Mouse (Mus musculus) kidney, embryonic 16.5 days (tissue): Measurements from ENCODE around the gene Per1. TPM values are rescaled to one million over a fixed set of nuclear protein-coding genes. Genes with fewer than 3 reads are reported as not detected.
A peak's percentile ranks its signal among the peaks of the same experiment; 100 is the strongest.

Experiments
- ATAC-seq: fragments of 200-750 bp; cut with Nextera tagmentation; 2 replicates; pipeline ENCODE4 v1.8.0; 2017; ENCODE audit warnings: moderate TSS enrichment; ENCODE audit not compliant: low FRiP score, low TSS enrichment
- H3K27ac ChIP-seq: fragments of 300-500 bp; sonication (generic); 2 replicates; pipeline ENCODE4 v1.5.1; 2014; ENCODE audit warnings: low read length
- H3K27me3 ChIP-seq: fragments of 300-500 bp; sonication (generic); 2 replicates; pipeline ENCODE4 v1.6.1; 2014; ENCODE audit warnings: low read length, control low read depth, mixed read lengths; ENCODE audit not compliant: insufficient read depth
- H3K36me3 ChIP-seq: fragments of 300-500 bp; sonication (generic); 2 replicates; pipeline ENCODE4 v1.6.1; 2014; ENCODE audit warnings: low read length, control low read depth, mixed read lengths; ENCODE audit not compliant: insufficient read depth
- H3K4me1 ChIP-seq: fragments of 300-500 bp; sonication (generic); 2 replicates; pipeline ENCODE4 v1.6.1; 2014; ENCODE audit warnings: low read length, control low read depth, mixed read lengths; ENCODE audit not compliant: insufficient read depth
- H3K4me2 ChIP-seq: fragments of 300-500 bp; sonication (generic); replicated peaks from 2 replicates; pipeline ENCODE4 v1.6.1; 2014; ENCODE audit warnings: low read depth, low read length
- H3K4me3 ChIP-seq: fragments of 300-500 bp; sonication (generic); 2 replicates; pipeline ENCODE4 v1.5.1; 2014; ENCODE audit warnings: mild to moderate bottlenecking, low read length
- H3K9ac ChIP-seq: fragments of 300-500 bp; sonication (generic); replicated peaks from 2 replicates; pipeline ENCODE4 v1.6.1; 2014; ENCODE audit warnings: low read length
- H3K9me3 ChIP-seq: fragments of 300-500 bp; sonication (generic); 2 replicates; pipeline ENCODE4 v1.6.1; 2016; ENCODE audit warnings: low read length, control low read depth
- WGBS: fragments of 180-500 bp; shearing (Covaris S2); extraction: QIAGEN DNeasy Blood & Tissue Kit; methylation state at CpG from one replicate; pipeline ENCODE4 v1.1.7; 2014; 5-methylcytosine and 5-hydroxymethylcytosine counted together
- polyA plus RNA-seq: library from polyadenylated mRNA; unstranded; fragments of >200 nt; fragmentation: Nextera tagmentation; extraction: Ambion mirVana; gene quantifications from 2 replicates; pipeline ENCODE4 v1.2.1, GENCODE M21; 2015

Gene Per1
- polyA plus RNA-seq, 1 experiment from 2014 or later, result 11.4 TPM

GRCm38 (mm10) chr11:69124498-69124847, 29.5 kb downstream of the Per1 start:
- H3K9me3 ChIP-seq, result no peaks in the 10 kb centered on the region
- H3K36me3 ChIP-seq, result no peaks in the 10 kb centered on the region
- no peak overlapping the region for H3K9ac ChIP-seq
- no peak overlapping the region for H3K27ac ChIP-seq
- peak; percentile 37; the same call in 1 of the 2 replicates for ATAC-seq
- H3K4me2 ChIP-seq, result peak overlapping the region; percentile 88
- H3K4me3 ChIP-seq, result peak overlapping the region; percentile 58; the same call in 1 of the 2 replicates
- WGBS, result 0% methylated on average over 3 of the region's 3 CpGs
- H3K4me1 ChIP-seq, result peaks cover 21% of the 10 kb centered on the region
- H3K27me3 ChIP-seq, result no peaks in the 10 kb centered on the region

GRCm38 (mm10) chr11:69125041-69125851, 30.2 kb downstream of the Per1 start:
- peak; percentile 44 for ATAC-seq
- no peaks in the 10 kb centered on the region for H3K27me3 ChIP-seq
- H3K4me3 ChIP-seq, result peak overlapping the region; percentile 61
- H3K4me1 ChIP-seq, result peaks cover 13% of the 10 kb centered on the region
- no peaks in the 10 kb centered on the region for H3K9me3 ChIP-seq
- peak overlapping the region; percentile 77 for H3K4me2 ChIP-seq
- peak overlapping the region; percentile 67; the same call in 1 of the 2 replicates for H3K27ac ChIP-seq
- H3K9ac ChIP-seq, result peak overlapping the region; percentile 63
- under 1% methylated on average over 24 of the region's 24 CpGs for WGBS
- no peaks in the 10 kb centered on the region for H3K36me3 ChIP-seq

DNA sequence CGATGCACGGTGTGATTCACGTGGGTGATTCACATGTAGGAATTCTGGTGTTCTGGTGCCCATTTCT, 30.7 kb downstream of the Per1 start, which contains the start of gene Aloxe3:
Gene Aloxe3, plus strand, starts transcription at position 45 of the 67 bp plus-strand sequence.
- no peak for ATAC-seq

GRCm38 (mm10) chr11:69125919-69126705, 31.1 kb downstream of the Per1 start:
- WGBS, result 14% methylated on average over 20 of the region's 20 CpGs
- no peak overlapping the region for H3K27ac ChIP-seq

More for the DNA sequence above, 30.7 kb downstream of the Per1 start, which contains the start of gene Aloxe3:
- Histone ChIP-seq H3K4me2 (peak within 1 kb of the TSS; percentile 77), H3K27ac (peak within 1 kb of the TSS; percentile 67; the same call in 1 of the 2 replicates), H3K36me3 (no peaks in the 10 kb centered on the region), H3K4me3 (peak within 1 kb of the TSS; percentile 61), H3K9me3 (no peaks in the 10 kb centered on the region), H3K4me1 (peaks cover 9% of the 10 kb centered on the region), H3K9ac (peak within 1 kb of the TSS; percentile 63), H3K27me3 (no peaks in the 10 kb centered on the region)
- 3% methylated on average over 3 of the region's 3 CpGs for WGBS

GRCm38 (mm10) chr11:69126706-69127095, 31.7 kb downstream of the Per1 start:
- no peak for ATAC-seq
- H3K27me3 ChIP-seq, result no peaks in the 10 kb centered on the region
- no peak overlapping the region for H3K4me3 ChIP-seq
- H3K4me1 ChIP-seq, result peaks cover 9% of the 10 kb centered on the region
- H3K4me2 ChIP-seq, result peak overlapping the region; percentile 77
- WGBS, result 43% methylated on average over 2 of the region's 2 CpGs
- no peaks in the 10 kb centered on the region for H3K9me3 ChIP-seq
- no peak overlapping the region for H3K9ac ChIP-seq
- no peaks in the 10 kb centered on the region for H3K36me3 ChIP-seq
- no peak overlapping the region for H3K27ac ChIP-seq

More at GRCm38 (mm10) chr11:69125919-69126705, 31.1 kb downstream of the Per1 start:
- H3K36me3 ChIP-seq, result no peaks in the 10 kb centered on the region
- H3K4me1 ChIP-seq, result peaks cover 9% of the 10 kb centered on the region
- H3K4me2 ChIP-seq, result peak overlapping the region; percentile 77
- no peak for ATAC-seq
- H3K9me3 ChIP-seq, result no peaks in the 10 kb centered on the region
- peak overlapping the region; percentile 63 for H3K9ac ChIP-seq
- no peaks in the 10 kb centered on the region for H3K27me3 ChIP-seq
- peak overlapping the region; percentile 61 for H3K4me3 ChIP-seq

- no peak for ATAC-seq
- H3K27ac ChIP-seq, result no peak overlapping the region
- H3K4me1 ChIP-seq, result peaks cover 9% of the 10 kb centered on the region
- no peaks in the 10 kb centered on the region for H3K27me3 ChIP-seq
- no peak overlapping the region for H3K4me3 ChIP-seq
- no peak overlapping the region for H3K4me2 ChIP-seq
- H3K9me3 ChIP-seq, result no peaks in the 10 kb centered on the region
- no peak overlapping the region for H3K9ac ChIP-seq
- 68% methylated on average over 8 of the region's 8 CpGs for WGBS
- H3K36me3 ChIP-seq, result no peaks in the 10 kb centered on the region
Measured at GRCm38 (mm10) chr11:69128426-69129122, 33.6 kb downstream of the Per1 start.

GRCm38 (mm10) chr11:69133566-69133922, 38.5 kb downstream of the Per1 start:
- Histone ChIP-seq H3K36me3 (no peaks in the 10 kb centered on the region), H3K27ac (no peak overlapping the region), H3K4me3 (peak overlapping the region; percentile 51), H3K4me1 (no peaks in the 10 kb centered on the region), H3K9me3 (no peaks in the 10 kb centered on the region), H3K27me3 (no peaks in the 10 kb centered on the region), H3K9ac (peak overlapping the region; percentile 57), H3K4me2 (peak overlapping the region; percentile 80)
- 21% methylated on average over 5 of the region's 5 CpGs for WGBS
- ATAC-seq, result peak; percentile 23; the same call in 1 of the 2 replicates

GRCm38 (mm10) chr11:69133923-69134621, 39.1 kb downstream of the Per1 start:
- no peaks in the 10 kb centered on the region for H3K36me3 ChIP-seq
- peak overlapping the region; percentile 80 for H3K4me2 ChIP-seq
- H3K4me1 ChIP-seq, result no peaks in the 10 kb centered on the region
- ATAC-seq, result peak; percentile 78
- H3K9ac ChIP-seq, result peak overlapping the region; percentile 57
- peak overlapping the region; percentile 51 for H3K4me3 ChIP-seq
- no peaks in the 10 kb centered on the region for H3K27me3 ChIP-seq
- no peak overlapping the region for H3K27ac ChIP-seq
- H3K9me3 ChIP-seq, result no peaks in the 10 kb centered on the region
- 2% methylated on average over 34 of the region's 34 CpGs for WGBS

DNA sequence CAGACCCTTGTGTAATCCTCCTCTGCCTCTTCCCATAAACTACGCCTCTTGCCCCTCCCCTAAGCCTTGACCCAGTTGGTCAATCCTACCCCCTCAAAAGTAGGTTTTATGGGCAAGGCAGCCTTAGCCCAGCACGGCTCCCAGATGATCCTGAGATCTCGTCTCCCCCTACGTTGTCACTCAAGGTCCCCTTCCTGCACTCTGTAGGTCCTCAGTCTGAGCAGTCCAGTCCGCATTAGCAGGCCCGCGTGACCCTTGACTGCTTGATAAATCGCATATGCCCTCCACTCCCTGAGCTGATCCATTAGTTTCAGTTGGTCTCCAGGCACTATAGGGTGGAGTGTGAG, 39.6 kb downstream of the Per1 start:
- Histone ChIP-seq H3K4me3 (peak overlapping the region; percentile 51), H3K27ac (no peak overlapping the region), H3K4me1 (no peaks in the 10 kb centered on the region), H3K9ac (peak overlapping the region; percentile 57; the same call in 1 of the 2 replicates), H3K27me3 (no peaks in the 10 kb centered on the region), H3K4me2 (peak overlapping the region; percentile 80), H3K9me3 (no peaks in the 10 kb centered on the region), H3K36me3 (no peaks in the 10 kb centered on the region)
- 29% methylated on average over 8 of the region's 8 CpGs for WGBS
- peak; percentile 41 for ATAC-seq
